Mouse (Mus musculus) neutrophil, adult 5-6 weeks (primary cell): ENCODE data around the gene Ctdsp2. TPM values are rescaled to one million over a fixed set of nuclear protein-coding genes. Genes with fewer than 3 reads are reported as not detected.

Source experiments
- ATAC-seq: fragments of 151-379, 151-347 bp; 2 replicates; pipeline ENCODE4 v1.8.0; 2017; ENCODE audit warnings: mild to moderate bottlenecking, moderate TSS enrichment; ENCODE audit not compliant: insufficient number of reproducible peaks, poor library complexity, low FRiP score, severe bottlenecking; ENCODE audit errors: extremely low read depth
- total RNA-seq: library from RNA; stranded (forward); fragments of 200-1000 nt; gene quantifications from 2 replicates; pipeline ENCODE4 v1.2.3, GENCODE M21; 2017

Ctdsp2 gene
- total RNA-seq, 1 experiment from 2014 or later, result 64.6 TPM

DNA sequence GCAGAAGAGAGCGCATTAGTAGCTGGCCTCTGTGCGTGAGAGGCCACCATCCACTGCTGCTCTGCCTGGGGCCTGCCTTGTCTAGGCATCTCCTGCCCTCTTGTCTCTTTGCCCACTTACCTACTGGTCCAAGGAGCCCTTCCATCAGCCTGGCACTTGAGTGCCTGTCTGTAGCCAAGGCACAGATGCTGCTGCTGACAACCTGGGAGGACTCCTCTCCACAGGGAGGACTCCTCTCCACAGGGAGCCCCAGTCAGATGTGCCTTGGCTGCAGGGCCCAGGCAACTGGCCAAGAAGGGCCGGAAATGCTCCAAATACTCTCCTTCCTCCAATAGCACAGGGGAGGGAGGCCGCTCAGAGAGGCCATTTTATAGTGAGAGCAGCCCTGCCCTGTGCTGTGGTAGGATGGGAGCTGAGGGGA is 8.0 kb downstream of the Ctdsp2 start:
- ATAC-seq, result no peak

GRCm38 (mm10) chr10:126987183-126988118 is 8.9 kb downstream of the Ctdsp2 start:
- no peak for ATAC-seq

DNA sequence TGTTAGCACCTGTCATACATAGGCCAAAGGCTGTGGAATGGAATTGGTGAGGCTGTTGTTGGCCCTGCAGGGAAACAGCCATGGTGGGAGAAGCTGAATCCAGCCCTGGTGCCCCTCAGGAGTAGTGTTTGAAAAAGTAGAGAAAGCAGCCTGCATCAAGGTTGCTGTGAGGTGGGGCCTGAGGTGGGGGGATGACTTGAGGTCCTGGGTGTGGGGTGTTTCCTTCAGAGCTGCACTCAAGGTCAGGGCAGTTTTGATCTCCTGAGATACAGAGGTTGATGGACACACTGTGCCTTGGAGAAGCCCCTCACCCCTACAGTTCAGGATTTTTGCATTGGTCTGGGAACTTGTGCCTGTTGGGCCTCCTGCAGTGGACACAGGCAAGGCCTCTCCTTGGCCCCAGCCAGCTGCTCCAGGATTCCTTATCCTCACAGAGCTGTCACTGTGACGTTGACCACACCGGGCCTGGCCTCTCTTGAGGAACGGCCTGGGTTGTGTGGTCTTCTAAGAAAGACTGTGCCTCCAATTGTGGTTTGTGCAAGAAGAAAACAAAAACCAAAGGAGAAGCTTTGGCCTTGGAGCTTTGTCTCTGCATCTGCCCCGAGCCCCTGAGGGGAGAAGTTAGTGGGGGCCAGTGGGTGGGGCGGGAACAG is 10.1 kb downstream of the Ctdsp2 start:
- no peak for ATAC-seq

GRCm38 (mm10) chr10:126990313-126991056 is 12.0 kb downstream of the Ctdsp2 start:
- peak; percentile 68 for ATAC-seq

GRCm38 (mm10) chr10:126991676-126992075 is 13.2 kb downstream of the Ctdsp2 start:
- no peak for ATAC-seq

- ATAC-seq, result 0 out of 2 replicates have a peak, but pooled peaks have one; percentile 15
These were observed 15.1 kb downstream of the Ctdsp2 start for GRCm38 (mm10) chr10:126993621-126994020.

GRCm38 (mm10) chr10:126997340-126998113 is 19.0 kb downstream of the Ctdsp2 start:
- no peak for ATAC-seq

DNA sequence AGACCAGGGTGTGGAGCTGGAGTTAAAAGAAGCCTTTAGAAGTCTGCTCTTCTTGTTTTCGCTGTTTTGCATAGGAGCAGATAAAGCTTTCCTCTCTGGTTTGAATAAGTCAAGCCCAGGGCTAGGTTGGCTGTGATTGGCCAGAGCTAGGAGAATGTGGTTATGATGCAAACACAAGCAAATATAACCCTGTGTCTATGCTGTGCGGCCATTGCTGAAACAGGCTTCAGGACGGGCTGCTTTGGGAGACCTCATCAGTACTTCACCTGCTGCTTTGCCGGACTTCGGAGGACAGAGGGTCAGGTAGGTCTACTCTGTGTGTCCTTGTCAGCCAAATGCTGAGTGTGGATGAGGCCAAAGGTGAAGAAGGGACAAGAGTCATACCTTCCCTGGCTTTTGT is 22.0 kb downstream of the Ctdsp2 start, which contains the start of gene Avil:
TSS of gene Avil (plus strand) at position 181 of the 400 bp plus-strand sequence.
- no peak for ATAC-seq

DNA sequence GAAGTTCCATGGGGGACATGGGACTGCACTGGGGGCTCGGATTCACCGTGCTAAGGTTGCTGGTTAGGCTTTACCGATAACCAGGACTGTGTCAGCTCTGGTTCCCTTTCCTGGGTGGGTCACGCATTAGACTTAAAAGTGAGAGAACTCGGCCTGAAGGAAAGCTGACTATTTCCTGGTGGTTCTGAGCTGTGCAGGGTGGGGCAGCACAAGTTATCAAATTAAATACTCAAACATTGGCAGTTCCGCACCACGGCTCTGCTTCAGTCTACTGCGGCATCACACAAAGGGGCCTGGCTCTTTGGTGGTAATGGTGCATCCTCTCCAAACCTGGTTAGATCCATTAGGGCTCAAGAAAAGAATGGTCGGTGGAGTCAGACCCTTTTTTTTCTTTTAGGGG is 22.8 kb downstream of the Ctdsp2 start:
- ATAC-seq, result no peak

- ATAC-seq, result no peak
These were observed 23.5 kb downstream of the Ctdsp2 start for GRCm38 (mm10) chr10:127002056-127002455.

DNA sequence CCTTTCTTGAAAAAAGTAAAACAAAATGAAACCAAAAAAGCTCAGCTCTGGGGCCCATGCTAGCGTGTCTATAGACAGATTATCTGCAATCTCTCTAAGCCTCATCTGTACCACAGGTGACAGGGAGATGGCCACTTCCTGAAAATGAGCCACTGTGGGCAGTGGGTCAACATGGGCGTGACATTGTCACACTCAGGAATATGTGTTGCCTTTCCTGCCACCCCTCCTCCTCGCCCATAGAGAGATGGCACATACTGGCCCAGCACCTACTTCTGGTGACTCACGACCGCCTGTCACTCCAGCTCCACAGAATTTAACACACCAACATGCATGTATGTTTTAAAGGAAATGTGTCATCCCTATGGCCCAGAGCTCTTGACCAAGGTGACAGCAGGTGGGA is 24.2 kb downstream of the Ctdsp2 start:
- ATAC-seq, result no peak

GRCm38 (mm10) chr10:127003334-127003733 is 24.8 kb downstream of the Ctdsp2 start:
- ATAC-seq, result no peak

DNA sequence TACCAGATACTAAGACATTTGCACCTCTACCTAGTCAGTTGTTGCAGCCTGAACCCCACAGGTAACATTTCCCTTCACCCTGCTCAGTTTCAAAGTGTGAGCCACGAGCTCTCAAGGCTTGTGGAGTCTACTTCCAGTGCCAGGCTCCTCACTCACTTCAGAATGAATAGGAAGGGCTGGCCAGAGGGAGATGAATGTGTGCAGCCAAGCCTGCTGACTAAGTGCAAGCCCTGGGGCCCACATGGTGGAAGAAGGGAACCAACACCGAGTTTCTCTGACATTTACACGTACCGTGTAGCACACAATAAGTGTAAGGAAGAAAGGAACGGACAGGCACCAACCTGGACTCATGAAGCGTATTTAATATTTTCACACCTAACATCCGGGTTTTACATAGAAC is 25.3 kb downstream of the Ctdsp2 start:
- ATAC-seq, result no peak

DNA sequence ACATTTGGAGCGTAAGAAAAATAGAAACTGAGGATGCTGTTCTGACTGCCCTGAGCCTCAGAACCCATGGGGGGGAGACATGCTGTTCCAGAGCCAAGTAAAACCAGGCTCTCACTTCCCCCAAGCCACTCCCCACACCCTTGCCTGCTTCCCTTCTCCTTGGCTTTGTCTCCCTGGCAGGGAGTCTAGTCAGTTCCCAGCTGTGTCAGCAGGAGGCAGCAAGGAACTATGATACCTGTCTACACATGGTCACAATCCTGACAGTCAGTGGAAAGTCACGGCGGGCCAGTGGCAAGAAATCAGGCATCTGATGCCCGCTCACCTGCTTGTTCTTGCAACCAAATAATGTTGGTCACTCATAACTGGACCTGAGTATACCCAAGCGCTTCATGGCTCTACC is 38.0 kb downstream of the Ctdsp2 start:
- ATAC-seq, result no peak

DNA sequence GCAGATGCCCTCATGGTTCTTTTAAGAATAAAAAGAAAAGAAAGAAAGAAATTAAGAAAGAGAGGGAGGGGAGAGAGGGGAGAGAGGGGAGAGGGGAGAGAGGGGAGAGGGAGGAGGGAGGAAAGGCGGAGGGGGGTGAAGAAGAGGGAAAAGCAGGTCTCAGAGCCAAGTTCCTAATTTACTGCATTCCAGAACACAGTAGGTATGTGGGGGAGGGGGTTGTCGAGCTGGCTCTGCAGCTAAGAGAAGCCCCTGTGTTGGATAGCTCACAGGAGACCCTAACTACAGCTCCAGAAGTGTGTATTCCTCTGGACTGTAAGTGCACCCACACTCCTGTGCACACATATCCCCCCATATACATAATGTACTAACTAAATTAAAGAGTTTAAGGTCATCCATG is 38.6 kb downstream of the Ctdsp2 start:
- no peak for ATAC-seq

- no peak for ATAC-seq
These were observed 39.9 kb downstream of the Ctdsp2 start for GRCm38 (mm10) chr10:127018422-127018821.

- ATAC-seq, result peak; percentile 95
These were observed 52.1 kb downstream of the Ctdsp2 start, which contains the start of gene Tsfm for GRCm38 (mm10) chr10:127030336-127031296. TSS of gene Tsfm (minus strand) at chr10:127030840.
